In the genomic region with DNA sequence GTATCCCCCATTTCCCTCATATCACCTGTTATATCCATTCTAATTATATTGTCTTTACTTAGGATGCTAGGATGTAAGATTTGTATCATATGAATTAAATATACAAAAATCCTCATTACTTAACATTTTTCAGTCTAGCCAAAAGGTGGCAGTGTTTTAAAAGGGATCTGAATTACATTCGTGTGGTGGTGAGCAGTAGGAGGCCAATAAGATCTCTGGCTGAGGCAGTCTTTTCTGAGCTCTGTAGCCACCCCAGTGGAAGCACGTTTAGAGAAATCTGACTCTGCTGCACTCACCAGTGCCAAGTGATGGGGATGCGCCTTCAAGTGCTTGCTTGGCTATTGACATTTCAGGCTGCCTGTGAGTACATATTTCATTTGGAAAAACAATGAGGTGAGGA, we compare ENCODE assay signal across 8 mouse cellular contexts.
DNase-seq lines count a peak whose midpoint lies in the region; ATAC-seq and TF ChIP-seq lines count a peak whose summit lies in the region.

No protein-coding gene starts in this region.

- H3K9ac ChIP-seq in forebrain, postnatal 0 days, result no peak overlapping the region
- H3K9ac ChIP-seq in neural tube, embryonic 14.5 days (replicated peaks; ENCODE audit: low read depth, low read length), result no peak overlapping the region

- WGBS in forebrain, postnatal 0 days, result 7% methylated on average over 3 of the region's 3 CpGs
- 16% methylated on average over 3 of the region's 3 CpGs for WGBS in neural tube, embryonic 14.5 days

- TF ChIP-seq CTCF in layer of hippocampus, adult 2 months (conservative IDR thresholded peaks at IDR 0.05), result peak; percentile 78
- peak; percentile 63 for TF ChIP-seq CTCF in forebrain, postnatal 0 days (IDR thresholded peaks at IDR 0.05; ENCODE audit: low read depth)

- intact Hi-C loops in heart, postnatal 25 days (cut with DNase I), result no loop called here

- peaks cover 3% of the 10 kb centered on the region; the same call in 1 of the 2 replicates for H3K4me1 ChIP-seq in forebrain, postnatal 0 days (ENCODE audit: insufficient read depth)
- H3K4me1 ChIP-seq in neural tube, embryonic 14.5 days (ENCODE audit: control insufficient read depth, insufficient read depth, low read length), result no peaks in the 10 kb centered on the region

- H3K4me3 ChIP-seq in layer of hippocampus, adult 2 months, result no peak overlapping the region
- no peak overlapping the region for H3K4me3 ChIP-seq in forebrain, postnatal 0 days (ENCODE audit: low read depth, low read length)
- no peak overlapping the region for H3K4me3 ChIP-seq in neural tube, embryonic 14.5 days (ENCODE audit: low read depth, low read length)

- no peak overlapping the region for H3K27ac ChIP-seq in layer of hippocampus, adult 2 months
- no peak overlapping the region for H3K27ac ChIP-seq in forebrain, postnatal 0 days (ENCODE audit: low read depth, low read length)
- H3K27ac ChIP-seq in neural tube, embryonic 14.5 days (ENCODE audit: low read depth, low read length), result no peak overlapping the region

- no peaks in the 10 kb centered on the region for H3K36me3 ChIP-seq in forebrain, postnatal 0 days (ENCODE audit: insufficient read depth)
- no peaks in the 10 kb centered on the region for H3K36me3 ChIP-seq in neural tube, embryonic 14.5 days (ENCODE audit: control insufficient read depth, insufficient read depth, low read length)

- H3K27me3 ChIP-seq in forebrain, postnatal 0 days (ENCODE audit: insufficient read depth, low read length), result no peaks in the 10 kb centered on the region
- H3K27me3 ChIP-seq in neural tube, embryonic 14.5 days (ENCODE audit: control insufficient read depth, insufficient read depth, low read length), result no peaks in the 10 kb centered on the region

- H3K4me2 ChIP-seq in forebrain, postnatal 0 days (ENCODE audit: low read depth), result no peak overlapping the region
- H3K4me2 ChIP-seq in neural tube, embryonic 14.5 days (ENCODE audit: low read depth, low read length), result no peak overlapping the region

- DNase-seq in layer of hippocampus, adult 2 months (ENCODE audit: low spot score in 2 of 2), result peak; percentile 11 to 15
- DNase-seq in layer of hippocampus, postnatal 10 days (ENCODE audit: low spot score in 2 of 2), result no peak
- DNase-seq in R1 (ENCODE audit: low read depth, low spot score), result peak; percentile 10
- DNase-seq in forebrain, postnatal 0 days, result peak; percentile 60
- no peak for DNase-seq in cerebellum, adult 18-20 months
- no peak for DNase-seq in heart, postnatal 25 days (ENCODE audit: low spot score)

- no peaks in the 10 kb centered on the region for H3K9me3 ChIP-seq in forebrain, postnatal 0 days (ENCODE audit: low read length)
- no peaks in the 10 kb centered on the region for H3K9me3 ChIP-seq in neural tube, embryonic 14.5 days (ENCODE audit: control insufficient read depth, low read length)

- peak; percentile 94 for ATAC-seq in forebrain, postnatal 0 days
- ATAC-seq in neural tube, embryonic 14.5 days (ENCODE audit: low read depth), result peak; percentile 89
- no peak for ATAC-seq in erythroblast, adult 5-6 weeks (replicated peaks; ENCODE audit: low FRiP score, poor library complexity, severe bottlenecking)

Comparison
In these comparisons a context has a peak if more than half of its experiments do, and no peak if none do; other contexts are left out.
1. DNase-seq: peak in layer of hippocampus, adult 2 months (2 of 2), R1 (single experiment) and forebrain, postnatal 0 days (single experiment); none in layer of hippocampus, postnatal 10 days (0 of 2), cerebellum, adult 18-20 months (0 of 2) and heart, postnatal 25 days (single experiment).